8 mouse cellular contexts compared by ENCODE assay signal in the genomic region with DNA sequence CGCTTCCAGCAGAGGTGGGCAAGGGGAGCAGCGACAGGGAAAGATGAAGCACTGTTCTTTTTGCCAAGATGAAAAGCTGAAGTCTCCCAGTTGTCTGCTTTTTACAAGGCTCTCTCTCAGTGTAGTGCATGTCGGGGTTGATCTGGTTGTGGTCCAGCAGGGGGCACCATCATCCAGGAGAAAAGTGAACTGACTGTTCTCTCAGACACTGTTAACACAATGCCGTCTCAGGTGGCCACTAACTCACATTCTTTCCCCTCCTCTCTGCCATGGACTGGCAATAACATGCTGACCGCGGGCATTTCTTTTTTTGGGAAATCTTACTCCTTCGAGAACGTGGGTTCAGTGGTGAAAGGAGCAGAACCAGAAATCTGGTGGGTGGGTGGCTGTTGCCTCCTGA. TPM values are rescaled to one million over a fixed set of nuclear protein-coding genes. Genes with fewer than 3 reads are reported as not detected.
DNase-seq lines count a peak whose midpoint lies in the region; ATAC-seq and TF ChIP-seq lines count a peak whose summit lies in the region.

No protein-coding gene starts in this region.

- in situ Hi-C loops in Patski (cut with MboI; ENCODE audit: low pct_unique_long_range_greater_than_20kb): loop anchor here (5.0 kb wide), 2 partner anchors 109 to 144 kb away; no protein-coding TSS in a partner anchor

- peaks cover 42% of the 10 kb centered on the region for H3K36me3 ChIP-seq in hindbrain, embryonic 16.5 days (ENCODE audit: control insufficient read depth, insufficient read depth, low read length)

- no peak overlapping the region for H3K9ac ChIP-seq in hindbrain, embryonic 16.5 days (ENCODE audit: low read depth, low read length)

- no peaks in the 10 kb centered on the region for H3K4me1 ChIP-seq in hindbrain, embryonic 16.5 days (ENCODE audit: control insufficient read depth, insufficient read depth, low read depth, low read length)

- peak; percentile 71 for ATAC-seq in Patski
- ATAC-seq in hindbrain, embryonic 16.5 days: peak; percentile 85

- H3K9me3 ChIP-seq in hindbrain, embryonic 16.5 days (ENCODE audit: control insufficient read depth, low read length): no peaks in the 10 kb centered on the region

- no peaks in the 10 kb centered on the region for H3K27me3 ChIP-seq in Patski
- no peaks in the 10 kb centered on the region for H3K27me3 ChIP-seq in hindbrain, embryonic 16.5 days (replicated peaks; ENCODE audit: control insufficient read depth, insufficient read depth, low read length)

- CTCF ChIA-PET in Patski (lab: Charles Lee): interaction anchor here (1.1 to 7.7 kb wide), 4 partner anchors 103 to 138 kb away, joined by 4 to 54 read pairs (median 6); no protein-coding TSS in a partner anchor

- intact Hi-C loops in gastrocnemius, adult 2 months (cut with DNase I): loop anchor here (1.0 kb wide), 2 partner anchors 106 to 138 kb away; no protein-coding TSS in a partner anchor

- 39% methylated on average over 8 of the region's 8 CpGs for WGBS in hindbrain, embryonic 16.5 days

- DNase-seq in Patski (ENCODE audit: low read depth, low spot score): no peak
- DNase-seq in cerebellum, postnatal 25 days: peak; percentile 78 to 87
- peak; percentile 75 for DNase-seq in gastrocnemius, adult 2 months
- peak; percentile 63 for DNase-seq in left cerebral cortex, adult 11 months (ENCODE audit: low spot score)
- DNase-seq in lung, postnatal 36 days: peak; percentile 86
- peak; percentile 72 for DNase-seq in retina, postnatal 7 days (ENCODE audit: low read depth, low spot score)
- peak; percentile 89 for DNase-seq in thymus, postnatal 4 days

- no peak overlapping the region for H3K4me2 ChIP-seq in hindbrain, embryonic 16.5 days (ENCODE audit: low read length)

- H3K27ac ChIP-seq in gastrocnemius, adult 2 months: no peak overlapping the region
- H3K27ac ChIP-seq in hindbrain, embryonic 16.5 days (ENCODE audit: low read depth, low read length): no peak overlapping the region

- H3K4me3 ChIP-seq in gastrocnemius, adult 2 months: no peak overlapping the region
- H3K4me3 ChIP-seq in hindbrain, embryonic 16.5 days (ENCODE audit: low read length): no peak overlapping the region

- TF ChIP-seq CTCF in Patski (IDR thresholded peaks at IDR 0.05): peak; percentile 92
- TF ChIP-seq CTCF in gastrocnemius, adult 2 months (IDR thresholded peaks at IDR 0.05): peak; percentile 90

- POLR2A ChIA-PET in Patski (lab: Charles Lee): no interaction called here

RNA-seq across cellular contexts. Expression of gene Mat2a, which starts 11.3 kb away (rescaled TPM):
- polyA plus RNA-seq in Patski (2021): 181 TPM
- 100 to 1,000 TPM; 130 to 164 TPM for total RNA-seq in gastrocnemius, adult 2 months (2021)
- 300 and 327 TPM in 2 replicates for polyA plus RNA-seq in hindbrain, embryonic 16.5 days (2015; fragmentation: Nextera tagmentation; extraction: Ambion mirVana)

RNA-seq across cellular contexts. Expression of gene Ggcx, which starts 13.9 kb away (rescaled TPM):
- polyA plus RNA-seq in Patski (2021): 36.3 TPM
- 10 to 100 TPM; 12.2 to 17.3 TPM for total RNA-seq in gastrocnemius, adult 2 months (2021)
- 15.8 and 18.5 TPM in 2 replicates for polyA plus RNA-seq in hindbrain, embryonic 16.5 days (2015; fragmentation: Nextera tagmentation; extraction: Ambion mirVana)

RNA-seq across cellular contexts. Expression of gene Vamp8, which starts 37.5 kb away (rescaled TPM):
- polyA plus RNA-seq in Patski (2021): 189 TPM
- total RNA-seq in gastrocnemius, adult 2 months (2021): 10 to 100 TPM; 50.4 to 58.0 TPM
- polyA plus RNA-seq in hindbrain, embryonic 16.5 days (2015; fragmentation: Nextera tagmentation; extraction: Ambion mirVana): 28.5 and 29.4 TPM in 2 replicates

RNA-seq across cellular contexts. Expression of gene Vamp5, which starts 47.8 kb away (rescaled TPM):
- polyA plus RNA-seq in Patski (2021): 33.2 TPM
- total RNA-seq in gastrocnemius, adult 2 months (2021): 100 to 1,000 TPM in 1 of 2 experiments, 10 to 100 TPM in 1; 97.5 to 102 TPM
- 16.2 and 20.1 TPM in 2 replicates for polyA plus RNA-seq in hindbrain, embryonic 16.5 days (2015; fragmentation: Nextera tagmentation; extraction: Ambion mirVana)
